Mouse (Mus musculus) embryonic fibroblast, embryonic 13.5 days (primary cell): ENCODE data around the gene Sar1b.

Experiments
- CTCF ChIP-seq: IDR thresholded peaks from 2 replicates; pipeline ENCODE4 v1.5.1; 2011; ENCODE audit warnings: mild to moderate bottlenecking, control low read depth, low read length, moderate library complexity, borderline replicate concordance; ENCODE audit not compliant: insufficient read depth
- POLR2A ChIP-seq: IDR thresholded peaks from 2 replicates; pipeline ENCODE4 v1.6.1; 2011; ENCODE audit warnings: low read depth, mild to moderate bottlenecking, control low read depth, low read length, moderate library complexity

GRCm38 (mm10) chr11:51811230-51811629 lies 47.7 kb downstream of the Sar1b start:
- peak; percentile 29; the same call in 1 of the 2 replicates for TF ChIP-seq CTCF
- TF ChIP-seq POLR2A: no peak
